Mouse (Mus musculus): ENCODE measurements at regions not wholly inside any gene's neighbourhood (a gene's known extent, or its start where the extent isn't known, plus 50 kb on each side); places are given as distances from the start of the nearest gene placed in this dataset.
"Not testable (repeated sequence)": the region's sequence is repeated elsewhere in the genome, so short reads cannot be mapped to it uniquely, and the experiment has no call there.

DNA sequence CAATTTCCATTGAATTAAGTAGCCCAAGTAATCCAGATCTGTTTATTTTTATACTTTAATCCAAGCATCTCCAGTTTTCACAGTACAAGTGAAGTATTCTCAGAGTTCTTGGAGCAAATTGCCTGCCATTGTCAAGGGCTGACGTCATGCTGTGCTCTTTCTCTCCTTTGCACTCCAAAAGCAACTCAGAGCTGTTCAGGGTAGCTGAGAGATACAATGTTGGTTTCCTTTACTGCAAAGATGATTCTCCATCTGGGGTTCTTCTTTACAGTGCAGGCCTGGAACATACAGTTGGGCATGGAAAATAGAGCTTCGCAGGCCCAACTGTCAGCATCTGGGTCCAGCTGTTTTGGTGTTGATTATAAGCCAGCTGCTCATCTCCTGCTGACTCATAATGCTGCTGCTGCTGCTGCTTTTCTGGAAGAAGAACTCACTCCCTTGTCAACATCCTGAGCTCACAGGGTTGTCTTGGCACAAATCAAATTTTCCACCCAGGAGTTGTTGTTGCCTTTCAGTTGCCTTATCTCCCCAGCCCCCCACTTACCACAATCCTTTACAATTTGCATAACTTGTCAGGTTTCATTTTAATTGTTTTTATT lies 454.7 kb upstream of the Slc5a7 start:
- no peak for DNase-seq (ENCODE audit: low spot score)

DNA sequence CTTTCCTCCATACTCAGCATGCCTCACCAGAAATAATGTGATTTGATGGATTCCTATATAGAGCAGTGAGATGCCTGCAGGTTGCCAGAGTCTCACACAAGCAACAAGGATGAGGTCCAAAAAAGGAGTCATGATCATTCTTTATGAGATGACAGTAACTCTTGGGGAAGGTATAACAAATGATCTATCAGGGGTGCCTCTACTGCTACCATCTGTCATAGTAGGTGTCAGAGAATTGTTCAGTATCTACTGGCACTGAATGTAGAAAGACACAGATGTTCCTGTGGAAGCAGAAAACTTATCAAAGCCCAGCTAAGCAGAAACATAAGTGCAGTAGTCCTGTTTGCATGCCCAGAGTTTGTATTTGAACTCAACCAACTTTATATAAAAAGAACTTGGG lies 454.1 kb upstream of the Slc5a7 start:
- no peak for DNase-seq (ENCODE audit: low spot score)

DNA sequence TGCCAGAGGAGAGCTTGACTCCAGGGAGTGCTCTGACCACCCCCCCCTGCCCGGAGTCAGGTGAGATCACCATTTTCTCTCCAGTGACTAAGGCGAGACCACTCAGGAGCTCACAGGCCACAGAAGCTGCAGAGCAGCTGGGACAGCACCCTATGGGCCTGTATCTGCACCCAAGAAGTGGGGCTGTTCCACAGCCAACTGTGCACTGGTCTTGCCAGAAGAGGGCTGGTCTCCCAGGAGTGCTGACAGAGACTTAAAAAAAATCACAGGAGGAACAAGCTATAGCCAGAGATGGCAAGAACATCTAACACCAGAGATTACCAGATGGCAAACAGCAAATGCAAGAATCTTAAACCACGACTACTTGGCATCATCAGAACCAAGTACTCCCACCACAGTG lies 437.0 kb upstream of the Slc5a7 start:
- no peak for DNase-seq (ENCODE audit: low spot score)

DNA sequence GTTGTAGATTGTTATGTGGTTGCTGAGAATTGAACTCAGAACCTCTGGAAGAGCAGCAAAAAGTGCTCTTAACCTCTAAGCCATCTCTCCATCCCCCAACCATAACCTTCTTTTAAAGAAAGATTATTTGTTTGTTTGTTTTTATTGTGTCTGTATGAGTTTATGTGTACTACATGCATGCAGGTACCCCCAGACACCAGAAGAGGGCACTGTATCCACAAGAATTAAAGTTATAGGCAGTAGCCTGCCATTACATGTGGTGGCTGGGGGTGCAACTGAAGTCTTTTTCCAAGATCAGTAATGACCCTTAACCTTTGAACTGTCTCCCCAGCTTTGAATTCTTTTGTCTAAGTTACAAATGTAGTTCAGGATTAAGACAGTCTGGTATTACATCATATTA lies 428.8 kb upstream of the Slc5a7 start:
- DNase-seq (ENCODE audit: low spot score), result no peak

DNA sequence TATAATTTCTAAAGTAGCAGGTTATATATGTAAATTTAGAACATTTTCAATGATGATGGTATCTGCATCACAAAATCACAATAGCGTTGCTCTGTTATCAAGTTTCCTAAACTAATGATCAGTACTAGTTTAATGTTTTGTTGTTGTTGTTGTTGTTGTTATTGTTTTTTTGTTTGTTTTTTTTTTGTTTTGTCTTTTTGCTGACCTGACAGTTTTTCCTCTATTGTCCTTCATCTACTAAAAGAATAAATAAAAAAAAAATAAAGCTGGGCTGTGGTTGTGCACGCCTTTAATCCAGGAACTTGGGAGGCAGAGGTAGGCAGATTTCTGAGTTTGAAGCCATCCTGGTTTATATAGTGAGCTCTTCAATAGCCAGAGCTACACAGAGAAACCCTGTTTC lies 427.9 kb upstream of the Slc5a7 start:
- DNase-seq (ENCODE audit: low spot score), result no peak

DNA sequence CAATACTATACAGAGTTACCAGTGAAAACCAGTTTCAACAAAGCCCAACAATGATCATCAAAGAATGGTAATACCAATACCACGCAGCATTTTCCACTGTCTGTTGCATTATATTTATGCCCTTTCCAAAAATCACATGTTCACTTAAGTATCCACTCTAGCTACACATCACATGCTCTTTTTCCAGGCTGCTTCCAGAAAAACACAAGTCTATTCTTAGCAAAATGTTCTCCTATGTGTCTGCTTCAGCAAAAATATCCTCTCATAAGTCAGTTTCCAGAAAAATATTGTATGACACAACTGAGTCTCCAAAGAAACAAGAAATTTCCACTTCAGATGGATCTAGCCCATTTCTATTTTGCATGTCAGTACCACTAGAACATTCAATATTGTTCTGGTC lies 414.2 kb upstream of the Slc5a7 start:
- DNase-seq (ENCODE audit: low spot score), result no peak

DNA sequence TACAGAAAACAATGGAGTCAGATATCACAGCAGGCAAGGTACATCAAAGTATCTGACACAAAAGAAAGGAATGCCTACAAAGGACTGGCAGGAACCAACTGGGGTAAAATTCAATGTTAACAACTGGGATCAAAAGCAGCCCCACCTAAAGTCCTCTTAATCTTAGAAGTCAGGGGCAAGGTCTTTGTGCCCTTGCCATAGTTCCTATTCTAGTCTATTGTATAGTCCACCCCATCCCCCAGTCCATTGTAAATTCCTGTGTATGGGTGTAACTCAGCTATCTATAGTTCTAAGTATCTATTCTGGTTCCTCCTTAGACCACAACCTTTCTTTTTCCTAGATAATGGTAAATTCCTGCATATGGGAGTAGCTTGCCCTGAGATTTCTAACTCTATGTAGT lies 409.0 kb upstream of the Slc5a7 start:
- DNase-seq (ENCODE audit: low spot score), result not testable (repeated sequence)

DNA sequence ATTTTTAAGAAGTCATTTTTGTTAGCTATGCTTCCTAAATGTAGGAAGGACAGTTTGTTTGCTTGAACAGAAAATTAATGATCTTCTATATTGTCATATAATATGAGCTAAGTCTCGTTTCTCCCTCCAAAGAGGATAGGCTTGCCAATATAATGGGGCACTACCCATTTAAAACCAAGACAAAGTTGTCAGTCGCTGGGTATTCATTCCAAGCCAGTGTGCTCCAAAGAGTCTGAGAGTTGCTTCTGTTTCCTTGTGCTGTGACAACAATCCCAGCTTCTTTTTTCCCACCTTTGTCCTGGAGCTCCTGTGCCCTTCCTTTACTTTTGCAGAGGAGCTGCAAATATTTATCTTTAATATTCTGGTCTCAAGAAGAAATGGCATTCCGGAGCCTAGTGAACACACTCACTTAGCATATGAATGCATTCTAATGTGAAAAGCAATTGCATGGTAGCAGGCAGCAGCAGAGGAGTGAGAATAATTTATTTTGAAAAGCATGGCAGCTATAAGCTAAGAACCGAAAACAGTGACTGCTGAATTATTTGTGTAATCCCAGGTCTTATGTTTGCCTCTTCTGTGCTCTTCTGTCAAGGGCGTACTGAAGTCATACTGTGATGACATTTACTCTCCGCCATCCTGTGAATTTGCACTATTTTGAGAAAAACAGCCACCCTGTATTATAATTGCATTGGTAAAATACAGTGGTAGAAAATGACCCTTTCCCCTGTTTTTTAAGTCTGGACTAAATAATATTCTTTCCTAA lies 402.7 kb upstream of the Slc5a7 start:
- no peak for DNase-seq (ENCODE audit: low spot score)

DNA sequence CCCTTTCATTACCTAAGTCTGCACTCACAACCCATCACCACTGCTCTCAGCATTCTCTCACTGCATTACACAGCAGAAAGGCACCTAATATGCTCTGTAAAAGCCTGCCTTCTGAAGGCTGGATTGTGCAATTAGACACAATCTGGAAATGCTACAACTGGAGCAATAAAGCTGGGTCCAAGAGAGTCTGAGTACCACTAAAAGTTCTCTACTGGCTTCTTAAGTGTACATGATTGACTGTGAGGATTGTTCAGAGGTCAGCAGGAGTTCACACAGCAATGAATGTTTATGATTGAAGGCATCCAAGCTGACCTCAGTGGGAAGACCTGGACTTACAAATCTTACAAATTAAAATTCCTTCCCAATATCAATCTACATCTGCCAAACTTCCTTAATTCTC lies 395.8 kb upstream of the Slc5a7 start:
- no peak for DNase-seq (ENCODE audit: low spot score)

DNA sequence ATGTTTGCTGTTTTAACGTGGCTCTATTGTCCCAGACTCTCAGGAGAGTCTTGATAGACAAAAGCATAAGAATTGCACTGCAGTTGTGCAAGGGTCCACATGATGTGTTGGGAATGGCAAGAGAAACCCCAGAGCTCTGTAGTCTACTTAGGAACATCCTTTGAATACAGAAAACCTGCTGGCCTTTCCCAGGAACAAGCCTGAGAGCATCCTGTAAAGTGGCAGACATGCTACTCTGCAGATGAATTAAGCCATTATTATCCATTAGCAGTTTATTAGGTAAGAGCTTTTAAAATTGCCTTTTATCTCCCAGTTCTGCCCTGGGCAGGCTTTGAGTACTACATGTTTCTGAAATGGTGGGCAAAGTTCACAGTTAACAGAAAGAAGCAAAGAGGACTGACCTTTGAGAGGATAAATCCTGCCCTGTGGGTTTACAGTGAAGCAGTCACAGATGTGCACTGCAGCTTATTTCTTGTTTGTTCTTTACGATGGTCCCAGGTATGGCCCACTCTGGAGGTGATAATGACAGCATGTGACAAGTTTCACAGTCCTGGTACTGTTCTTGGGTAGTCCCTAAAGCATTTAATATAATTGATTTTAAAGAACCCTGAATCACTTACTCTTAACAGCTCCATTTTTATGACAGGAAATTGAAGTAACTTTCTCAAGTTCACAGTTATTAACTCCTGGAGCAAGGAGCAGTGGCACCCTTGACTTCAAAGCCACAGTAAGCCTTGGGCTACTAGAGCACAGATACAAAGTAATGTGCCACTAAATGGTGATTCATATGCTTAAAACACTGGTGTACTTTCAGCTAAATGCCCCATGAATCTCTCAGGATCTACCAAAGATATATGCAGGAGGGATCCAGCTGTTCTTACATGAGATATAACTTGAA lies 386.6 kb upstream of the Slc5a7 start:
- DNase-seq (ENCODE audit: low spot score), result no peak

DNA sequence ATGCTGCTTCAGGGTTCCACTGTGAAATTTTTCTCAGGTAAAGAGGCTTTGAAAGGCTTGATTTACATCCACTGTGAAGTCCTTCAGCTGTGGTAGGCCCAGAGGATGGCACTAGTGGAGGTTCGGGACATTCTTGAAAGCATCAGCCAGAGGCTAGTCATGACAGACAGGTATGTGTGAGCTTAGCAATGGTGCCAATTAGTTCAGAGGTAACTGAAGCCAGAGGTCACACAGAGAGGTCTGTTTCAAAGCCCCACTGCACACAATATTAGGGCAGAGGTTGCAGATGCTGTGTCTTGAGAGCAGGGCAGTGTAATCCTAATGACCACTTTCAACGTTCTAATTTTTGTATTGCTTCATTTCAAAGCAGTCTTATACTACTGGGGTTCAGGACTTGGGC lies 379.3 kb upstream of the Slc5a7 start:
- DNase-seq (ENCODE audit: low spot score), result no peak

DNA sequence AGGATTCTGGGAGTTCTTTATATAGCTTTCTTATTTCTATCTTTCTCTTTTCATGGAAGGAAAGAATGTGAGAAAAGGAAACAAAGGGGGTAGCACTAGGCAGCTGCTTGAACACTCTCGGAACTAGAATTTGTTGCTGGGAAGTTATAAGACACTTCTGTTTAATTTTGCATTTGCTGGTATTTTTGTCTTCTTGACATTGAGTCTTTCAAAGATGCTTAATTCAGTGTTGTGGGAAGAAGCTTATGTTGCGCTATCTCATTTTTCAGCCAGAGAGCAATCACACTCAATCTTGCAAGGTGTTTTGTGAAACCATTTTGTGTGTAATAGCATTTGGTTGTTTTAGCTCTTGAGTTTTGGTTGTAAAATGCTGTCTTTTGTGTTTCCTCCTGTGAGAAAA lies 370.7 kb upstream of the Slc5a7 start:
- DNase-seq (ENCODE audit: low spot score), result no peak

DNA sequence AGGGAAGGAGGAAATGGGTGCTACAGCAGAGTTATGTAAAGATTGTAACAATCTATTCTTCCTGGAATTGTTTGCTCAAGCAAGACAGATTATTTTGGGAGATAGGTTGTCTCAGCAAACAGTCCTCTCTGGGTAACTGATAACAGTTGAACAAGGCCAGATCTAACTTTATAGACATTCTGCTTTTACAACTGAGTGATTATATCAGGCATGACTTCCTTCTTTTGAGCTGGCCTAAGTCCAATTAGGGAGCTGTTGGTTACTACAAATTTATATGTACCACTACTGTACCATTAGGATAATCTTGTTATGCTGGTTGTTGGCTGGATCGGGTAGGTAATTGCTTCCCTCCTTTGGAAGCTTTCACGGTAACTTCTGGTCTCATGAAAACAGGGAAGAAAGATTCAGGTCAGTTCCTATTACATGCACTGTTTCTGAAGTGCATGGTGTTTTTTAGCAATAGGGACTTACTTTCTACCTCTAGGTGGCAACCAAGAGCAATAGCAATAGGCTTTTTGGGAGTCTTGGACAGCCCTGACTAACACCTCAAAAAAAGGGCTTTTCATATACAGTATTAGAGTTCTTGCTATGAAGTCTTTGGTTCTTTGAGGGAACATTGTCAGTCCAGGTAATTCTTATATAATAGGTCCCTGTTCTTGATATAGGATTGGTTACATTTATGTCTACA lies 363.9 kb upstream of the Slc5a7 start:
- DNase-seq (ENCODE audit: low spot score), result peak; percentile 8

DNA sequence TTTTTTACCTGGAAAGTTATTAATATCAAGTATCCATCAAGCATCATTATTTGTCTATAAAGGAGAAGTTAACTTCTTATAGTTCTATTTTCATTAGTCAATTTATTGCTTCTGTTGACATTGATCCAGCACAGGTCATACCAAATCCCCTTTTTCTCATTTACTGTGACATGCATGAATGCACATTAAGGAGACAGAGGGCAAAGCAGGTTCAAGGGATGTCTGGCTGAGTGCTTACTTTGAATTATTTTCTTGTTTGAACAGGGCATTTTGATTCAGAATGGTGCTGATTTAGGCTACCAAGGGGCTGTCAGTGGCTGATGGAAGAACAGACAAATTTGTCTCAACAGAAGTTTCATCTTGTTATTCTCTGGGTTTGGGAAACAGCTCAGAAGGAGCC lies 357.7 kb upstream of the Slc5a7 start:
- no peak for DNase-seq (ENCODE audit: low spot score)
